Mouse (Mus musculus): ENCODE data around the gene Svip. TPM values are rescaled to one million over a fixed set of nuclear protein-coding genes. Genes with fewer than 3 reads are reported as not detected.

Gene Svip
- total and polyA plus RNA-seq, 2 experiments from 2014 or later = 14.0 to 16.8 TPM

DNA sequence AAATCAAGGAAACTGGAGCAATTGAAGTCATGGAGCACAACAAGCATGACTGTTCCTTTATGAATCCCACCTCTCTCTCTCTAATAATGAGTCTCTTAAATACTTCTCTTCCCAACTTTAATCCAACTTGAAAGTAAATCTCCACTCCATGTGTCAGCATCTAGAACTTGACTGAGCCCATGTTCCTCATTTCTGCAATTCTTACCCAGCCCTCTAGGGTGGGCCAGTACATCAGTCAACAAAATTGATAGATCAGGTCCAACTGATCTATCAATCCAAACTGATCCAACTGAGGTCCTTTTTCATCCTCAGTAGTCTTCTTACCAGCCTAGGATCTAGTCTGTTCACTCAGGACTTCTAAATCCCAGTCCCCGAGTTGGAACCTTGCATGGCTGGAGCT, 9.4 kb upstream of the Svip start:
- 85% methylated on average over 1 of the region's 1 CpGs for WGBS
- Histone ChIP-seq H3K27ac (ENCODE audit: low read depth, low read length) (no peak overlapping the region), H3K36me3 (ENCODE audit: insufficient read depth, low read length) (no peaks in the 10 kb centered on the region), H3K27me3 (ENCODE audit: insufficient read depth, low read length) (no peaks in the 10 kb centered on the region), H3K4me3 (ENCODE audit: low read depth, low read length) (no peak overlapping the region), H3K4me1 (ENCODE audit: insufficient read depth, low read length) (no peaks in the 10 kb centered on the region), H3K9me3 (ENCODE audit: low read length) (no peaks in the 10 kb centered on the region), H3K9ac (replicated peaks; ENCODE audit: low read length, poor library complexity, severe bottlenecking) (no peak overlapping the region), H3K4me2 (ENCODE audit: low read depth, low read length, poor library complexity, severe bottlenecking) (no peak overlapping the region)
- no peak for ATAC-seq (ENCODE audit: low FRiP score)
- no peak for DNase-seq (ENCODE audit: low spot score)
- no peak for TF ChIP-seq CTCF (IDR thresholded peaks at IDR 0.05)

DNA sequence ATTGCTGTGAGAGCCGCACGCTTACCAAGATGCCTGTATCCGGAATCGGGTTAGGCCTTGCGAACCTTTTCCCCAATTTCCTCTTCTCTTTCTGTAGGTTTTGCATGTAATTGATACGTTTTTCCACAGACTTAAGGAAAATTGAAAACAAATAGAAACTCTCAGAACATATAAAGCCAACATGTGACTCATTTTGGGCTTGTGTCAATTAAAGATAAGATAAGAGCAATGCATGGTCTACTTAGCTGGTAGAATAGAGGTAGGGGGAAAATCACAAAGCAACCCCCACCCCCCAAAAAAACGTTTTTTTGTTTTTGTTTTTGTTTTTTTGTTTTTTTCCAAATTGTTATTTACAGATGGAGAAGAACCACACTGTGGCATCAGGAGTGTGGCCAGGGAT, 7.6 kb upstream of the Svip start:
- DNase-seq (ENCODE audit: low spot score) = no peak
- WGBS = 83% methylated on average over 7 of the region's 7 CpGs
- no peak for ATAC-seq (ENCODE audit: low FRiP score)

DNA sequence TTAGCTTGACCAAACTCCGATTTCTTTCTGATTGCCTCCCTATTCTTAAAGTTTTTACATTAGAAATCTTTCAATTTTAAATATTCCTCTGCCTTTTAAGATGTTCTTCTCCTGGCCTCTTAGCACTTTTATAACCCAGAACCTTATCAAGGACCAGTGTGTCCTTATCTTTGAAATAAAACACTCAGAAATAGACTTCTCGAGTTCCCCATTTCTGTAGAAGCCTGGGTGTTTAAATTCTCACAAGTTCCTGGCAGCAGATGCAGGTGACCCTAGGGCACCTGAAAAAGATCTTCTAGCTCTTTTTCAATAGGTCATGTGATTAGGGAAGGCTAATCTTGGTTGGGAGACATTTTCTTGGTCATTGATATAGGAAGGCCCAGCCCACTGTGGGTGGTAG, 1.3 kb upstream of the Svip start:
- H3K27ac ChIP-seq (ENCODE audit: low read depth, low read length) = no peak overlapping the region
- DNase-seq (ENCODE audit: low spot score) = no peak
- no peak overlapping the region for H3K4me3 ChIP-seq (ENCODE audit: low read depth, low read length)
- H3K9me3 ChIP-seq (ENCODE audit: low read length) = no peaks in the 10 kb centered on the region
- no peaks in the 10 kb centered on the region for H3K4me1 ChIP-seq (ENCODE audit: insufficient read depth, low read length)
- H3K9ac ChIP-seq (replicated peaks; ENCODE audit: low read length, poor library complexity, severe bottlenecking) = no peak overlapping the region
- 95% methylated on average over 2 of the region's 2 CpGs for WGBS
- no peak overlapping the region for H3K4me2 ChIP-seq (ENCODE audit: low read depth, low read length, poor library complexity, severe bottlenecking)
- no peaks in the 10 kb centered on the region for H3K27me3 ChIP-seq (ENCODE audit: insufficient read depth, low read length)
- no peaks in the 10 kb centered on the region for H3K36me3 ChIP-seq (ENCODE audit: insufficient read depth, low read length)
- ATAC-seq (ENCODE audit: low FRiP score) = no peak
- no peak for TF ChIP-seq CTCF (IDR thresholded peaks at IDR 0.05)

More for the DNA sequence above, 7.6 kb upstream of the Svip start:
- no peak overlapping the region for H3K27ac ChIP-seq (ENCODE audit: low read depth, low read length)
- H3K9ac ChIP-seq (replicated peaks; ENCODE audit: low read length, poor library complexity, severe bottlenecking) = no peak overlapping the region
- no peaks in the 10 kb centered on the region for H3K9me3 ChIP-seq (ENCODE audit: low read length)
- no peaks in the 10 kb centered on the region for H3K4me1 ChIP-seq (ENCODE audit: insufficient read depth, low read length)
- H3K4me2 ChIP-seq (ENCODE audit: low read depth, low read length, poor library complexity, severe bottlenecking) = no peak overlapping the region
- H3K36me3 ChIP-seq (ENCODE audit: insufficient read depth, low read length) = no peaks in the 10 kb centered on the region
- no peak overlapping the region for H3K4me3 ChIP-seq (ENCODE audit: low read depth, low read length)
- H3K27me3 ChIP-seq (ENCODE audit: insufficient read depth, low read length) = no peaks in the 10 kb centered on the region
- no peak for TF ChIP-seq CTCF (IDR thresholded peaks at IDR 0.05)

DNA sequence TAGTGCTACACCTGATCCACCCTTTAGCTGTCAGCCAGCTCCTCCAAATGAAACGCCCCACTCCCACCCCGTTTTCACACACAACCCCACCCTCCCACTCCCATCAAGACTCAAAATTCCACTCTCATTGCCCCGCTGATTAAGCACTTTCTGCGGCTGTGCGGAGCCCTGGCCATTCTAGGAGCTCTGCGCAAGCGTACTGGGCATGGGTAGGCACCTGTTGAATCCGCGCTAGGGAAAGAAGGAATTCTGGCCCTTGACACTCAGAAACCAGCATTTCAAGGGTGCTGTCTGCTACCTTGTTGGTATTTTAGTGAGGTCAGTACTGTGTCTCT, 445 bp upstream of the Svip start:
- ATAC-seq (ENCODE audit: low FRiP score) (peak; percentile 86), DNase-seq (ENCODE audit: low spot score) (no peak)
- no peaks in the 10 kb centered on the region for H3K4me1 ChIP-seq (ENCODE audit: insufficient read depth, low read length)
- peak overlapping the region; percentile 74 for H3K27ac ChIP-seq (ENCODE audit: low read depth, low read length)
- H3K4me3 ChIP-seq (ENCODE audit: low read depth, low read length) = peak overlapping the region; percentile 73
- under 1% methylated on average over 9 of the region's 9 CpGs for WGBS
- H3K9me3 ChIP-seq (ENCODE audit: low read length) = no peaks in the 10 kb centered on the region
- H3K36me3 ChIP-seq (ENCODE audit: insufficient read depth, low read length) = no peaks in the 10 kb centered on the region
- no peak for TF ChIP-seq CTCF (IDR thresholded peaks at IDR 0.05)
- peak overlapping the region; percentile 74; the same call in 1 of the 2 replicates for H3K9ac ChIP-seq (replicated peaks; ENCODE audit: low read length, poor library complexity, severe bottlenecking)
- H3K27me3 ChIP-seq (ENCODE audit: insufficient read depth, low read length) = no peaks in the 10 kb centered on the region
- peak overlapping the region; percentile 73 for H3K4me2 ChIP-seq (ENCODE audit: low read depth, low read length, poor library complexity, severe bottlenecking)

DNA sequence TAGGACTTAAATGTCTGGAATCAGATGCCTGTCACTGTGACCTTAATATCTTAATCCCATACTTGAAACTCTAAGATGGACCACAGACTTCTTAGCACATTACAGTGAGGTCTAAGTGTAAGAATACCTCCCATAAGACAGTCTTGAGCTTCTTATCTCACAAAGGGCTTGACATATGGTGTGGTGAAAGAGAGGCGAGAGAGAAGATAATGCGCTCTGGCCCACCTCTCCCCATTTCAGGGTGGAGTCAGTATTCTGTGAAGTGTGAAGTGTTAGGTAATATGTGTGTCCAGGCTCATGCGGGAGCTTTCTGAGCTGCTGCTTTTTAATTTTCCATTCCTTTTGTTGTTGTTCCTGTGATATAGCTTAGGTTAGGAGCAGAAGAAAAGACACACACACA, 14.8 kb downstream of the Svip start:
- 0 out of 2 replicates have a peak, but pooled peaks cover 2% of the 10 kb centered on the region for H3K36me3 ChIP-seq (ENCODE audit: insufficient read depth, low read length)
- H3K27me3 ChIP-seq (ENCODE audit: insufficient read depth, low read length) = no peaks in the 10 kb centered on the region
- no peak overlapping the region for H3K4me2 ChIP-seq (ENCODE audit: low read depth, low read length, poor library complexity, severe bottlenecking)
- WGBS = 71% methylated on average over 3 of the region's 3 CpGs
- no peak overlapping the region for H3K4me3 ChIP-seq (ENCODE audit: low read depth, low read length)
- no peak overlapping the region for H3K27ac ChIP-seq (ENCODE audit: low read depth, low read length)
- no peak for DNase-seq (ENCODE audit: low spot score)
- no peaks in the 10 kb centered on the region for H3K4me1 ChIP-seq (ENCODE audit: insufficient read depth, low read length)
- ATAC-seq (ENCODE audit: low FRiP score) = no peak
- TF ChIP-seq CTCF (IDR thresholded peaks at IDR 0.05) = no peak
- H3K9me3 ChIP-seq (ENCODE audit: low read length) = no peaks in the 10 kb centered on the region
- no peak overlapping the region for H3K9ac ChIP-seq (replicated peaks; ENCODE audit: low read length, poor library complexity, severe bottlenecking)

DNA sequence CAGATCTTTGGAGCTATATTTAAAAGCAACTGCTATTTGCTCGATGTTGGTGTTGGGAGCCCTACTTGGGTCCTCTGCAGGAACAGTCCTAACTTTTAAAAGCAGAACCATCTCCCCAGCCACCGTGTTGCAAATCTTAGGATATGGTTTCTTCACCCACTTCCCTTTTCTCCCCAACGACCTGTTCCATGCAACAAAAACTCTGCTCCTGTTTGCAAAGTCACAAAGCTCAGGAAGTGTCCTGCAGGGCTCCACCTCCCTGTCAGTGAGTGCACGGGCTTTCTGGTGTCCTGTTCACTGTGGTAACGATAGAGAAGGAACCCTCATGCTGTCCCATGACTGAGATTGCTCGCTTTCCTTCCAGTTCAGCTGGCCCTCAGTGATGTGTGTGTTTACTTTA, 18.9 kb downstream of the Svip start:
- no peak overlapping the region for H3K4me3 ChIP-seq (ENCODE audit: low read depth, low read length)
- DNase-seq (ENCODE audit: low spot score) = no peak
- TF ChIP-seq CTCF (IDR thresholded peaks at IDR 0.05) = no peak
- H3K4me1 ChIP-seq (ENCODE audit: insufficient read depth, low read length) = no peaks in the 10 kb centered on the region
- H3K36me3 ChIP-seq (ENCODE audit: insufficient read depth, low read length) = no peaks in the 10 kb centered on the region
- WGBS = 73% methylated on average over 6 of the region's 6 CpGs
- H3K27me3 ChIP-seq (ENCODE audit: insufficient read depth, low read length) = no peaks in the 10 kb centered on the region
- no peak overlapping the region for H3K27ac ChIP-seq (ENCODE audit: low read depth, low read length)
- no peak overlapping the region for H3K4me2 ChIP-seq (ENCODE audit: low read depth, low read length, poor library complexity, severe bottlenecking)
- no peaks in the 10 kb centered on the region for H3K9me3 ChIP-seq (ENCODE audit: low read length)
- ATAC-seq (ENCODE audit: low FRiP score) = no peak
- no peak overlapping the region for H3K9ac ChIP-seq (replicated peaks; ENCODE audit: low read length, poor library complexity, severe bottlenecking)

Data from midbrain, postnatal 0 days (tissue).